In the genomic region with DNA sequence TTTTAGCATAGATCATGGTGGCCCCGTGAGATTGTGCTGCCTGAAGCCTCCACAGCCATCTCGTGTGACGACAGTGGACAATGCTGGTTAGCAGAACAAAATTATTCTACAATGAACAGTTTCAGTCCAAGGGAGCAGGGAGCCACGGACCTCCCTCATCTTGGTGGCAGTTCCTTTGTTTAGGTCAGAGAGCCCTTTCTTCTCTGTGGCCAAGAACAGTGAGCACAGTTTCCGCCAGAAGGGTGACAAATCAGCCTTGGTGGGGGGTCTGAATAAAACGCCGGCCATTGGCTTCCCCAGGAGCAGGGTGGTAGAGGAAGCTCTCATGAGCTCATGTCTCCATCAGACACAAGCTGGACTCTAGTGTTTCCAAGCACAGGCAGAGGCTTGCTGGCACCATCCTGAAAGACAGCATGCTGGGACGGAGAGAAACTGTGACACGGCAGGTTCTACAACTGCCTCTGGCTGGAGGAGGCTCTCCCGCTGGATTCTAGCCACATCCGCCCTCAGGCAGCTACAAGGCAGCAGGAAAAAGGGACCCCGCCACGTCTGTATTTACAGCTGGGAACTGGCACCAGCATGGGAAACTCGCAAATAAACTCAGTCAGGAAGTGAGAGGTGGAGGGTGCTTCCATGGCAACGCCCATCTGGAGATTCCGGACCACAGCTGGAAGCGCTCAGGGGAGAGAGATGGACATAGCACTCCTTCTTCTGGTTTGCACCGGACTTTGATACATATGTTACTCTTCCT, we compare ENCODE assay signal across 9 mouse cellular contexts.
A peak's percentile ranks its signal among the peaks of the same experiment; 100 is the strongest.
DNase-seq lines count a peak whose midpoint lies in the region; ATAC-seq lines count a peak whose summit lies in the region.
"Had no signal": no experiment of that assay in that cellular context is flagged by ENCODE, and none has a peak within 500 bp of the region (broad histone marks: within the 10 kb centered on the region; RNA-seq: fewer than 3 reads in every experiment).

No protein-coding gene starts in this region.

- peak; percentile 29 for DNase-seq in MN1 (ENCODE audit: low spot score)
- peak; percentile 68 for DNase-seq in cerebellum, adult 9-10 months
- DNase-seq in hindbrain, embryonic 11.5 days (ENCODE audit: low spot score) = peak; percentile 71
- DNase-seq in left cerebral cortex, adult 9 months (ENCODE audit: low spot score in 2 of 2) = peak; percentile 40 to 48
- peak; percentile 83 for DNase-seq in mesoderm, embryonic 11.5 days (ENCODE audit: low read depth, low spot score)
- DNase-seq in skeletal muscle tissue, adult 2 months (ENCODE audit: low read depth, low spot score) = peak; percentile 59

- H3K27me3 ChIP-seq in hindbrain, embryonic 11.5 days (ENCODE audit: control insufficient read depth, insufficient read depth, low read length) = no peaks in the 10 kb centered on the region
- H3K27me3 ChIP-seq: megakaryocyte, embryonic 14.5 days had no signal

- 13% methylated on average over 18 of the region's 18 CpGs for WGBS in hindbrain, embryonic 11.5 days

- H3K9ac ChIP-seq in hindbrain, embryonic 11.5 days (ENCODE audit: low read depth, low read length) = peak overlapping the region; percentile 21; the same call in 1 of the 2 replicates

- ATAC-seq in frontal cortex, adult (ENCODE audit: low TSS enrichment) = peak; percentile 51; the same call in 1 of the 2 replicates
- peak; percentile 75 for ATAC-seq in hindbrain, embryonic 11.5 days (ENCODE audit: low FRiP score)
- ATAC-seq in monocyte, adult 5-6 weeks (replicated peaks; ENCODE audit: insufficient number of reproducible peaks, low FRiP score, low TSS enrichment, poor library complexity, severe bottlenecking) = no peak

- peaks cover 9% of the 10 kb centered on the region for H3K4me1 ChIP-seq in hindbrain, embryonic 11.5 days (replicated peaks; ENCODE audit: control insufficient read depth, insufficient read depth, low read length)

- H3K4me3 ChIP-seq in hindbrain, embryonic 11.5 days (ENCODE audit: low read depth, low read length) = no peak overlapping the region
- H3K4me3 ChIP-seq: megakaryocyte, embryonic 14.5 days had no signal

- H3K4me2 ChIP-seq in hindbrain, embryonic 11.5 days (replicated peaks; ENCODE audit: low read depth, low read length) = peak overlapping the region; percentile 22

- peaks cover 2% of the 10 kb centered on the region; the same call in 1 of the 2 replicates for H3K36me3 ChIP-seq in hindbrain, embryonic 11.5 days (ENCODE audit: control insufficient read depth, insufficient read depth, low read length)

- peak overlapping the region; percentile 52 for H3K27ac ChIP-seq in hindbrain, embryonic 11.5 days (ENCODE audit: low read depth, low read length)

- H3K9me3 ChIP-seq in hindbrain, embryonic 11.5 days (ENCODE audit: control insufficient read depth, low read length) = no peaks in the 10 kb centered on the region
- H3K9me3 ChIP-seq: megakaryocyte, embryonic 14.5 days had no signal

Comparison
In these comparisons a context has a peak if more than half of its experiments do, and no peak if none do; other contexts are left out.
1. DNase-seq: peak in every context shown above with its lines; median percentile 83 in mesoderm, embryonic 11.5 days; 71 in hindbrain, embryonic 11.5 days; 68 in cerebellum, adult 9-10 months; 59 in skeletal muscle tissue, adult 2 months; 44 in left cerebral cortex, adult 9 months; 29 in MN1.